Mouse (Mus musculus) embryonic fibroblast, embryonic 13.5 days (primary cell): ENCODE data around the gene Lgi1.

ENCODE experiments used
- CTCF ChIP-seq: IDR thresholded peaks from 2 replicates; pipeline ENCODE4 v1.5.1; 2011; ENCODE audit warnings: mild to moderate bottlenecking, control low read depth, low read length, moderate library complexity, borderline replicate concordance; ENCODE audit not compliant: insufficient read depth
- POLR2A ChIP-seq: IDR thresholded peaks from 2 replicates; pipeline ENCODE4 v1.6.1; 2011; ENCODE audit warnings: low read depth, mild to moderate bottlenecking, control low read depth, low read length, moderate library complexity

- no peak for TF ChIP-seq POLR2A
- no peak for TF ChIP-seq CTCF
Measured at GRCm38 (mm10) chr19:38260346-38260745, 4.0 kb upstream of the Lgi1 start.
